Mouse (Mus musculus) lung, embryonic 16.5 days (tissue): ENCODE measurements around the gene Cacna1h. TPM values are rescaled to one million over a fixed set of nuclear protein-coding genes. Genes with fewer than 3 reads are reported as not detected.

Experiments
- ATAC-seq: fragments of 200-750 bp; cut with Nextera tagmentation; 2 replicates; pipeline ENCODE4 v1.8.0; 2017; ENCODE audit warnings: low read depth, mild to moderate bottlenecking, moderate library complexity
- H3K27ac ChIP-seq: fragments of 300-500 bp; sonication (generic); 2 replicates; pipeline ENCODE4 v1.5.1; 2014; ENCODE audit warnings: mild to moderate bottlenecking, control low read depth, low read length
- H3K27me3 ChIP-seq: fragments of 300-500 bp; sonication (generic); 2 replicates; pipeline ENCODE4 v1.6.1; 2014; ENCODE audit warnings: low read depth, low read length, mixed read lengths; ENCODE audit not compliant: control insufficient read depth, insufficient read depth
- H3K36me3 ChIP-seq: fragments of 300-500 bp; sonication (generic); 2 replicates; pipeline ENCODE4 v1.6.1; 2014; ENCODE audit warnings: low read length; ENCODE audit not compliant: control insufficient read depth, insufficient read depth
- H3K4me1 ChIP-seq: fragments of 300-500 bp; sonication (generic); replicated peaks from 2 replicates; pipeline ENCODE4 v1.6.1; 2014; ENCODE audit warnings: low read length, mixed read lengths; ENCODE audit not compliant: control insufficient read depth, insufficient read depth
- H3K4me2 ChIP-seq: fragments of 300-500 bp; sonication (generic); 2 replicates; pipeline ENCODE4 v1.6.1; 2014; ENCODE audit warnings: low read depth, low read length, control low read depth
- H3K4me3 ChIP-seq: fragments of 300-500 bp; sonication (generic); 2 replicates; pipeline ENCODE4 v1.5.1; 2014; ENCODE audit warnings: mild to moderate bottlenecking, low read length, control low read depth
- H3K9ac ChIP-seq: fragments of 300-500 bp; sonication (generic); 2 replicates; pipeline ENCODE4 v1.6.1; 2014; ENCODE audit warnings: low read length, control low read depth
- H3K9me3 ChIP-seq: fragments of 300-500 bp; sonication (generic); 2 replicates; pipeline ENCODE4 v1.6.1; 2016; ENCODE audit warnings: low read length; ENCODE audit not compliant: control insufficient read depth
- WGBS: fragments of 180-500 bp; shearing (Covaris S2); extraction: QIAGEN DNeasy Blood & Tissue Kit; methylation state at CpG from one replicate; pipeline ENCODE4 v1.1.7; 2014; 5-methylcytosine and 5-hydroxymethylcytosine counted together
- polyA plus RNA-seq: library from polyadenylated mRNA; unstranded; fragments of >200 nt; fragmentation: Nextera tagmentation; extraction: Ambion mirVana; gene quantifications from 2 replicates; pipeline ENCODE4 v1.2.1, GENCODE M21; 2015

Cacna1h gene
- polyA plus RNA-seq, 1 experiment from 2014 or later, result 2.0 TPM

GRCm38 (mm10) chr17:25406011-25406441 is 27.6 kb downstream of the Cacna1h start:
- Histone ChIP-seq H3K27me3 (no peaks in the 10 kb centered on the region), H3K27ac (no peak overlapping the region), H3K4me3 (no peak overlapping the region), H3K4me1 (peaks cover 11% of the 10 kb centered on the region), H3K9me3 (no peaks in the 10 kb centered on the region), H3K9ac (no peak overlapping the region), H3K4me2 (no peak overlapping the region), H3K36me3 (no peaks in the 10 kb centered on the region)
- WGBS, result 26% methylated on average over 6 of the region's 6 CpGs
- ATAC-seq, result no peak

GRCm38 (mm10) chr17:25405224-25405895 is 28.2 kb downstream of the Cacna1h start:
- H3K9ac ChIP-seq, result no peak overlapping the region
- no peak overlapping the region for H3K27ac ChIP-seq
- H3K36me3 ChIP-seq, result no peaks in the 10 kb centered on the region
- no peaks in the 10 kb centered on the region for H3K27me3 ChIP-seq
- no peaks in the 10 kb centered on the region for H3K9me3 ChIP-seq
- H3K4me3 ChIP-seq, result no peak overlapping the region
- ATAC-seq, result peak; percentile 47
- no peak overlapping the region for H3K4me2 ChIP-seq
- 7% methylated on average over 10 of the region's 10 CpGs for WGBS
- peaks cover 8% of the 10 kb centered on the region; the same call in 1 of the 2 replicates for H3K4me1 ChIP-seq

- Histone ChIP-seq H3K4me1 (peaks cover 8% of the 10 kb centered on the region; the same call in 1 of the 2 replicates), H3K36me3 (no peaks in the 10 kb centered on the region), H3K27ac (no peak overlapping the region), H3K27me3 (no peaks in the 10 kb centered on the region), H3K9me3 (no peaks in the 10 kb centered on the region), H3K4me3 (no peak overlapping the region), H3K9ac (no peak overlapping the region), H3K4me2 (no peak overlapping the region)
- WGBS, result 31% methylated on average over 3 of the region's 3 CpGs
- no peak for ATAC-seq
Measured at GRCm38 (mm10) chr17:25404190-25404589, 29.4 kb downstream of the Cacna1h start.

DNA sequence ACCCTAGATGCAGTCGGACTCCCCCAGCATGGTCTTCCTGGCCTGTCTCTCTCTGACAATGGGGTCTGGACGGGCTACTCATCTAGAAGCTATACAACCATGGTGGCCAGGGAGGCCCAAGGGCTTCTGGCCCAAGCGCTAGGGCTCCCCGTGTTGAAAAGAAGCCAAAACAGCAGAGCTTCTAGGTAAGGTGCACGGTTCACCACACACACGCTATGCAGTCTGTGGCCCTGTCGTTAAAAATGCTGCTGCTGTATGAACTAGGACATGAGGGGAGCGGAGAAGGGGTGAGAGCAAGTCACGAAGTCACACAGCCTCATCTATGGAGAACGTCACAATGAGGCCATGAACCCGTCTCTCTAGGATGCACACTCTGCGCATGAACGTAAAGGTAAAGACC is 31.4 kb downstream of the Cacna1h start:
- no peak overlapping the region for H3K27ac ChIP-seq

DNA sequence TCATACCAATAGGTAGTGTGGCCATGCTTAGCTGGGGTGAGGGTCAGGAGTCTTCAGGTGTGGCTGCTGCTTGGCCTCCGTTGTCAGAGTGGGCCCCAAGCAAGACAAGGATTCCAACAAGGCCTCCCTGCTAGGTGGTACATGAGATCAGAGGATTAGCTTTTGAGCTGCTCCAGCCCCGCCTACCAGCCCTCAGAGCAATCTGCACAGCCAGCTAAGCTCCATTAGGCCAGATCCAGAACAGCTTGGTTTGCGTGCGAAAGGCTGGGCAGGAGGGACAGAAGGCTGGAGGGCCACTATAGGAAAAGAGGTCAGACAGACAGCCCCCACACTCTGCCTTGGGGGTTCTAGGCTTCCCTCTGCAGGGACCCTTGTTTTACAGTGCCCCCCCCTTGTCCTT is 32.1 kb downstream of the Cacna1h start:
- no peak overlapping the region for H3K27ac ChIP-seq
- peaks cover 8% of the 10 kb centered on the region; the same call in 1 of the 2 replicates for H3K4me1 ChIP-seq
- no peaks in the 10 kb centered on the region for H3K36me3 ChIP-seq
- H3K4me3 ChIP-seq, result no peak overlapping the region
- WGBS, result 27% methylated on average over 4 of the region's 4 CpGs
- no peaks in the 10 kb centered on the region for H3K9me3 ChIP-seq
- H3K27me3 ChIP-seq, result no peaks in the 10 kb centered on the region
- no peak overlapping the region for H3K9ac ChIP-seq
- no peak overlapping the region for H3K4me2 ChIP-seq
- ATAC-seq, result no peak

More for the DNA sequence above, 31.4 kb downstream of the Cacna1h start:
- 81% methylated on average over 13 of the region's 13 CpGs for WGBS
- no peak for ATAC-seq
- Histone ChIP-seq H3K9ac (no peak overlapping the region), H3K4me1 (peaks cover 8% of the 10 kb centered on the region; the same call in 1 of the 2 replicates), H3K4me3 (no peak overlapping the region), H3K27me3 (no peaks in the 10 kb centered on the region), H3K9me3 (no peaks in the 10 kb centered on the region), H3K4me2 (no peak overlapping the region), H3K36me3 (no peaks in the 10 kb centered on the region)

DNA sequence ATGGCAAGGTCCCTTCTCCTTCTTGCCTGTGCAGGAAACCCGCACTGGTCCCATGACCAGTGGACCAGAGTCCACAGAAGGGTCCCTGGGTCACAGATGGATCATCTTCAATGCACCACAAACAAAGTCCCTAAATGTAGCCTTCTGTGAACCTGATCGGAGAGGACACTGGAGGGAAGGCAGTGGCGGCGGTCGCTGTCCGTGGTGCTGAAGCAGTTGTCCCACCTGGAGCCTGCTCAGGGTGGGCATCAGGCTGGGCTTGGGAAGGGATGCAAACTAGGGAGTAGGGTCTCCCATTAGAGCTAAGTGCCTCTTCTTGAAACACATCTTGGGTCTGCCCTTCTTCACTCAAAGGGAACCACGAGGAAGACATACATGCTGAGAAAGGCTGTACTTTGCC is 33.1 kb downstream of the Cacna1h start:
- Histone ChIP-seq H3K4me3 (no peak overlapping the region), H3K27me3 (no peaks in the 10 kb centered on the region), H3K9ac (no peak overlapping the region), H3K4me1 (peaks cover 6% of the 10 kb centered on the region; the same call in 1 of the 2 replicates), H3K27ac (no peak overlapping the region), H3K9me3 (no peaks in the 10 kb centered on the region), H3K4me2 (no peak overlapping the region), H3K36me3 (no peaks in the 10 kb centered on the region)
- no peak for ATAC-seq
- 5% methylated on average over 7 of the region's 7 CpGs for WGBS

- no peaks in the 10 kb centered on the region for H3K36me3 ChIP-seq
- H3K4me3 ChIP-seq, result no peak overlapping the region
- no peak overlapping the region for H3K4me2 ChIP-seq
- H3K9ac ChIP-seq, result no peak overlapping the region
- WGBS, result 70% methylated on average over 13 of the region's 13 CpGs
- H3K9me3 ChIP-seq, result no peaks in the 10 kb centered on the region
- no peak for ATAC-seq
- H3K27ac ChIP-seq, result no peak overlapping the region
- H3K27me3 ChIP-seq, result no peaks in the 10 kb centered on the region
- H3K4me1 ChIP-seq, result no peaks in the 10 kb centered on the region
Measured at GRCm38 (mm10) chr17:25398520-25398838, 35.1 kb downstream of the Cacna1h start.

- peak; percentile 46; the same call in 1 of the 2 replicates for ATAC-seq
- WGBS, result 34% methylated on average over 14 of the region's 14 CpGs
Measured at GRCm38 (mm10) chr17:25397804-25398519, 35.6 kb downstream of the Cacna1h start.

DNA sequence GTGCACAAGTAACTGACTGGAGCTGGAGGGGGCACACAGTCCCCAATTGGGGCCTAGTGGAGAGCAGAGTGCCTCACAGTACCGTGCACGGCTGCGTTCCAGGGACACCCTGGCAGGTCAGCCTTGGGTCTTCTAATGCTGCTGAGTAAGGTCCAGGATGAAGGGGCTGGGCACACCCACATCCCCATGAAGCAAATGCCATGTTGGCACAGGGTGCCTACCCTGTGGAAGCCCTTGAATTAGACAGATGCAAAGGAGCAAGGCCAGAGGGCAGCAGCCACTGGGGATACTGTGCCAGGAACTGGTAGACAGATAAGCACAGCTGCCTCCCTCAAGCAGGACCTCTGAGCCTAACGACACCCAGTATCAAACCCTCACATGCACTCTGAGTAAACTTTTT is 39.1 kb downstream of the Cacna1h start:
- ATAC-seq, result no peak
- H3K9me3 ChIP-seq, result no peaks in the 10 kb centered on the region

More at GRCm38 (mm10) chr17:25397804-25398519, 35.6 kb downstream of the Cacna1h start:
- Histone ChIP-seq H3K9ac (no peak overlapping the region), H3K4me3 (no peak overlapping the region), H3K27me3 (no peaks in the 10 kb centered on the region), H3K36me3 (no peaks in the 10 kb centered on the region), H3K27ac (no peak overlapping the region), H3K4me1 (no peaks in the 10 kb centered on the region), H3K4me2 (no peak overlapping the region), H3K9me3 (no peaks in the 10 kb centered on the region)

More for the DNA sequence above, 39.1 kb downstream of the Cacna1h start:
- Histone ChIP-seq H3K9ac (no peak overlapping the region), H3K4me1 (no peaks in the 10 kb centered on the region), H3K4me2 (no peak overlapping the region), H3K27ac (no peak overlapping the region), H3K36me3 (no peaks in the 10 kb centered on the region), H3K4me3 (no peak overlapping the region), H3K27me3 (no peaks in the 10 kb centered on the region)
- WGBS, result 71% methylated on average over 4 of the region's 4 CpGs
